Mouse (Mus musculus): ENCODE measurements around the gene Rnf207. TPM values are rescaled to one million over a fixed set of nuclear protein-coding genes. Genes with fewer than 3 reads are reported as not detected.

The Rnf207 gene
- polyA plus RNA-seq, 1 experiment from 2014 or later, result 0.53 TPM

DNA sequence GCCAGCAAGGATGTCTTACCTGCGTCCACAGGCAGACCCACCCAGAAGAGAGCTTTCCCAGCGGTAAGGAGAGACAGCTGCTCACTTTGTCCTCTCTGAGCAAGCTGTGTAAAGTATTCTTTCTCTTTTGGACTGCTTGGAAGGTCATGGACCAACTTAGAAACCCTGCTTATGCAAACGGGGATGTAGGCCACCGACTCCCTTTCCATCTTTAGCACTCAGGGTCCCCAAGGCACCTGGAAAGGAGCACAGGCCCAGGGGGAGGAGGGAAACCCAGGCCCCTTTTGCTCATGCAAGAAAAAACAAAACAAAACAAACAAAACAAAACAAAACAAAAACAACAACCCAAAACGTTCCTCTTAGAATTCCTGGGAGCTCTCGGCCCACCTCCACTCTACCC, 27.2 kb downstream of the Rnf207 start, which contains the start of gene Hes3:
Gene Hes3 (minus strand): TSS at position 101 of the 400 bp plus-strand sequence.
- WGBS, result 29% methylated on average over 6 of the region's 6 CpGs
- no peak for TF ChIP-seq CTCF (IDR thresholded peaks at IDR 0.05)
- no peak for TF ChIP-seq EP300 (IDR thresholded peaks at IDR 0.05)
- ATAC-seq (no peak), DNase-seq (ENCODE audit: low spot score) (no peak)
- no peaks in the 10 kb centered on the region for H3K36me3 ChIP-seq (ENCODE audit: insufficient read depth, low read length)
- no peak within 1 kb of the TSS for H3K4me3 ChIP-seq (ENCODE audit: low read depth, low read length)
- no peak within 1 kb of the TSS for H3K27ac ChIP-seq (ENCODE audit: low read length)
- no peak within 1 kb of the TSS for H3K9ac ChIP-seq (replicated peaks; ENCODE audit: low read depth)
- H3K4me1 ChIP-seq (ENCODE audit: insufficient read depth, low read depth, low read length), result no peaks in the 10 kb centered on the region
- no peaks in the 10 kb centered on the region for H3K9me3 ChIP-seq (ENCODE audit: low read length)
- H3K27me3 ChIP-seq (replicated peaks; ENCODE audit: insufficient read depth, low read length), result peaks cover 61% of the 10 kb centered on the region
- H3K4me2 ChIP-seq (replicated peaks; ENCODE audit: low read depth, low read length), result no peak within 1 kb of the TSS

DNA sequence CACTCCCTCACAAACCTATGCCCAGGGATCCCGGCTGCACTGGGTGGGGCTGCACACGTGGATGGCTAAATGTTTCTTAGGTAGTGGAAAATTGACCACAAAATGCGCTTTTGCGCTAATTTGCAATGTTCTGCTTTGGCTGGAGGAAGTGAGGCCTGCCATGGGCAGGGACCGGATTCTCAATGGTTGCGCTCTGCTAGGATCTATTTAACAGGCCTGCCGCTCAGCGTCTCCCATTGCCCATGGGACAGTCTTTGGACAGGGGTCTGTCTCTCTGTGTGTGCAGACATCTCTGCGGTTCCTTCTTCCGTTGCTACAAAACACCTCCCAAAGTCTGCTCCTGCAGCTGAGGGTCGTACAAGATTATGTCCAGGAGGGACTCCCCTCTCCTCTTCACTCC, 27.8 kb downstream of the Rnf207 start:
- no peak for ATAC-seq
- WGBS, result 31% methylated on average over 11 of the region's 11 CpGs
- no peak overlapping the region for H3K4me2 ChIP-seq (replicated peaks; ENCODE audit: low read depth, low read length)

DNA sequence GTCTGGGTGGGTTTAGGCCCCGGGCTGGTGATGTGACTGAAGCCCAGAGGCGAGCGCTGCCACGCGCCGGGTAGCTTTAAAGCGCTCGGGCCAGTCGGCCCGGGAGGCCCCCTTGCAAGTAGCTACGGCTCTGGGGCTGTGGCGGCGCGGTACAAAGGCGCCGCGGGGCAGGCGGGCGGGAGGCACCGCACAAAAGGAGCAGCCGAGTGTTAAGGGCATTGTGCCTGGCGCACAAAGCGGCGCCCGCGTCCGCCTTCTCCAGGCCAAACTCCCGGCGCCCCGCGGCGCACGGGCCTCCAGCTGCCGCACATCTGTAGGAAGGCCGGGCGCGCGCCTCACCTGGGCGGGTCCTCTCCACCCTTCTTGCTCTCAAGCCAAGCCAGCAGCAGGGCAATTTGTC, 28.4 kb downstream of the Rnf207 start:
- Histone ChIP-seq H3K9ac (replicated peaks; ENCODE audit: low read depth) (no peak overlapping the region), H3K36me3 (ENCODE audit: insufficient read depth, low read length) (no peaks in the 10 kb centered on the region), H3K27ac (ENCODE audit: low read length) (no peak overlapping the region), H3K27me3 (replicated peaks; ENCODE audit: insufficient read depth, low read length) (peaks cover 70% of the 10 kb centered on the region), H3K4me2 (replicated peaks; ENCODE audit: low read depth, low read length) (no peak overlapping the region), H3K4me1 (ENCODE audit: insufficient read depth, low read depth, low read length) (no peaks in the 10 kb centered on the region), H3K4me3 (ENCODE audit: low read depth, low read length) (no peak overlapping the region), H3K9me3 (ENCODE audit: low read length) (no peaks in the 10 kb centered on the region)
- no peak for DNase-seq (ENCODE audit: low spot score)
- WGBS, result 3% methylated on average over 32 of the region's 39 CpGs
- TF ChIP-seq CTCF (IDR thresholded peaks at IDR 0.05) (no peak), EP300 (IDR thresholded peaks at IDR 0.05) (no peak)
- no peak for ATAC-seq

More for the DNA sequence above, 27.8 kb downstream of the Rnf207 start:
- H3K36me3 ChIP-seq (ENCODE audit: insufficient read depth, low read length), result no peaks in the 10 kb centered on the region
- no peaks in the 10 kb centered on the region for H3K4me1 ChIP-seq (ENCODE audit: insufficient read depth, low read depth, low read length)
- no peak overlapping the region for H3K27ac ChIP-seq (ENCODE audit: low read length)
- no peak overlapping the region for H3K9ac ChIP-seq (replicated peaks; ENCODE audit: low read depth)
- H3K9me3 ChIP-seq (ENCODE audit: low read length), result no peaks in the 10 kb centered on the region
- H3K4me3 ChIP-seq (ENCODE audit: low read depth, low read length), result no peak overlapping the region
- DNase-seq (ENCODE audit: low spot score), result no peak
- peaks cover 67% of the 10 kb centered on the region for H3K27me3 ChIP-seq (replicated peaks; ENCODE audit: insufficient read depth, low read length)
- TF ChIP-seq EP300 (IDR thresholded peaks at IDR 0.05) (no peak), CTCF (IDR thresholded peaks at IDR 0.05) (no peak)

GRCm38 (mm10) chr4:152288398-152288945, 30.3 kb downstream of the Rnf207 start:
- Histone ChIP-seq H3K9me3 (ENCODE audit: low read length) (no peaks in the 10 kb centered on the region), H3K4me1 (ENCODE audit: insufficient read depth, low read depth, low read length) (no peaks in the 10 kb centered on the region), H3K27ac (ENCODE audit: low read length) (no peak overlapping the region), H3K36me3 (ENCODE audit: insufficient read depth, low read length) (no peaks in the 10 kb centered on the region), H3K4me2 (replicated peaks; ENCODE audit: low read depth, low read length) (no peak overlapping the region), H3K27me3 (replicated peaks; ENCODE audit: insufficient read depth, low read length) (peaks cover 79% of the 10 kb centered on the region), H3K9ac (replicated peaks; ENCODE audit: low read depth) (no peak overlapping the region), H3K4me3 (ENCODE audit: low read depth, low read length) (no peak overlapping the region)
- DNase-seq (ENCODE audit: low spot score) (no peak), ATAC-seq (no peak)
- TF ChIP-seq EP300 (IDR thresholded peaks at IDR 0.05), result no peak
- WGBS, result 63% methylated on average over 18 of the region's 18 CpGs

DNA sequence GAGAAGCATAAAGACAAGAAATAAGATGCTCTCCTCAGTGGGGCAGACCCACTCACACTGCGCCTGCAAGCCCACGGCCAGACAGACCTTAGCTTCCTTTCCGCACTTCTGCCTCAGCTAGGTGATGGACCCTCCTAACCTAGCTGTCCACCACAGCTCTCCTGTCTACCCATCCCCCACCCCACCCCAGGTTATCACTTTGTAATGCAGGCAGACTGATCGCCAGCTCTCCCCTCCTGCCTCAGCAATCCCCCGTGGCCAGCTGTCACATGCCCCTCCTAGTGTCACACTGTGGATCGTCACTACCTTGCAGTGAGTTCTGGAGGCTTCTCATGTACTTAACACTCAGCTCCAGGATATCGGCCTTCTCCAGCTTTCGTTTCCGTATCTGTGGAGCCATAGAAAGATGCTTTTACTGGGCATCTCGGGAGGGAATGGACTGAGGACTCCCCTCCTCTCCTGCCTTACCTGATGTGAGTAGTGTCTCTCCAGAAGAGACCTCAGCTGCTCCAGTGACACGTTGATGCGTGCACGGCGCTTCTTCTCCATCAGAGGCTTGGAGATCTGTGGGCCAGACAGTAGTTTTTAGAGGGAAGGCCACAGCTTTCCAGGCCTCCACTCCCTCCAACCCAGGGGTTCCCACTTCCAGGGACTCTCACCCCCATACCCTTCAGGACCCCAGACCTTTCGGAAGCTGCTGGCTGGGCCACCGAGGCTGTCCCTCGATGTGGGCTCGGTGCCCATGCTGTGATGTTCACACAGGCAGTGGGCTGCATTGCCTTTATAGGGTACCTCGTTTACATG, 31.3 kb downstream of the Rnf207 start:
- no peaks in the 10 kb centered on the region for H3K36me3 ChIP-seq (ENCODE audit: insufficient read depth, low read length)
- no peaks in the 10 kb centered on the region for H3K9me3 ChIP-seq (ENCODE audit: low read length)
- TF ChIP-seq EP300 (IDR thresholded peaks at IDR 0.05) (no peak), CTCF (IDR thresholded peaks at IDR 0.05) (no peak)
- H3K27me3 ChIP-seq (replicated peaks; ENCODE audit: insufficient read depth, low read length), result peaks cover 80% of the 10 kb centered on the region
- no peak overlapping the region for H3K4me2 ChIP-seq (replicated peaks; ENCODE audit: low read depth, low read length)
- no peak for ATAC-seq
- no peak overlapping the region for H3K27ac ChIP-seq (ENCODE audit: low read length)
- H3K4me3 ChIP-seq (ENCODE audit: low read depth, low read length), result no peak overlapping the region
- DNase-seq (ENCODE audit: low spot score), result no peak
- H3K9ac ChIP-seq (replicated peaks; ENCODE audit: low read depth), result no peak overlapping the region
- WGBS, result 22% methylated on average over 19 of the region's 19 CpGs
- H3K4me1 ChIP-seq (ENCODE audit: insufficient read depth, low read depth, low read length), result peaks cover 4% of the 10 kb centered on the region; the same call in 1 of the 2 replicates

DNA sequence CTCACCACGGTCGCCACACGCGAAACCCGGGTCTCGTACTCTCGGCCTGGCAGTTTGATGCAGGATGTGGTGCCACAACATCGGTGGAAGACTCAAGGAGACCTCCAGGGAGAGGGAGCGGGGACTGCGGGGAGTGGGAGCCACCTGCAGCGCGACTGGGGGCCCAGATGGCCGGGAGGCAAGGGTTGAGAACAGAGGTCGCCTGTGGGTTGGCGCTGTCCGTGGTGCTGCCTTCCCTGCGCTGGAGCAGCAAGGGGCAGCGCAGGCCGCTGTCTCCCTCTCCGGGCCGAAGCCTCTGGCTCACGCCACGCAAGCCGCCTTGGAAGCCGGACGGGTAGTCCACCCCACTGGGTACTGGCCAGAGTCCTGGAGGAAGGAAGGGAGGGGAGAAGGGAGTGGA, 31.9 kb downstream of the Rnf207 start:
- no peaks in the 10 kb centered on the region for H3K9me3 ChIP-seq (ENCODE audit: low read length)
- H3K36me3 ChIP-seq (ENCODE audit: insufficient read depth, low read length), result no peaks in the 10 kb centered on the region
- no peak overlapping the region for H3K9ac ChIP-seq (replicated peaks; ENCODE audit: low read depth)
- H3K4me3 ChIP-seq (ENCODE audit: low read depth, low read length), result no peak overlapping the region
- DNase-seq (ENCODE audit: low spot score), result peak; percentile 72
- H3K4me1 ChIP-seq (ENCODE audit: insufficient read depth, low read depth, low read length), result peaks cover 4% of the 10 kb centered on the region; the same call in 1 of the 2 replicates
- no peak; the same call in 1 of the 2 replicates for TF ChIP-seq CTCF (IDR thresholded peaks at IDR 0.05)
- no peak for TF ChIP-seq EP300 (IDR thresholded peaks at IDR 0.05)
- 4% methylated on average over 26 of the region's 26 CpGs for WGBS
- ATAC-seq, result peak; percentile 16; the same call in 1 of the 2 replicates
- H3K27me3 ChIP-seq (replicated peaks; ENCODE audit: insufficient read depth, low read length), result peaks cover 80% of the 10 kb centered on the region
- no peak overlapping the region for H3K4me2 ChIP-seq (replicated peaks; ENCODE audit: low read depth, low read length)
- no peak overlapping the region for H3K27ac ChIP-seq (ENCODE audit: low read length)
